Mouse (Mus musculus) mesoderm, embryonic 11.5 days (tissue): ENCODE results near the gene Fbn1.
A peak's percentile ranks its signal among the peaks of the same experiment; 100 is the strongest.

Experiments
- DNase-seq: peaks from one replicate; pipeline ENCODE4 v3.0.0-alpha.2; 2012; ENCODE audit warnings: low read depth, low spot score

Gene Fbn1

DNA sequence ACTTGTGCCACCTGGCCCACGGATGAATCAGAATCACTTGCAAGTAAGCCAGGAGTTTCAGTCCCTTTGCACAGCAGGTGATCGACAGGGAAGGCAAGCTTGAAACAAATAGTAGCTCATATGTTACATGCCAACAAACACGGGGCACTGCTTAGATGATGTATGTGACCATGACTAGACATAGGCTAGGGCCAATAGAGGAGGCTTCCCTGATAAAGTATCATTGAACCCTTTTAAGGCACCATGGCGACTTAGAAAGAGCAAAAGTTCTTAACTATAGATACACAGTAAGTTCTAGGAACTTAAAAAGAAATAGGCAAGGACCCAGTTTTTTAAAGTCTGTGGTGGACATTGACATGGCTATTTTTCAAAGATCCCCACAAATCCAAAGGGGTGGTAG, at the start of gene Fbn1:
Fbn1 (minus strand) TSS at position 101 of the 400 bp plus-strand sequence.
- no peak for DNase-seq

DNA sequence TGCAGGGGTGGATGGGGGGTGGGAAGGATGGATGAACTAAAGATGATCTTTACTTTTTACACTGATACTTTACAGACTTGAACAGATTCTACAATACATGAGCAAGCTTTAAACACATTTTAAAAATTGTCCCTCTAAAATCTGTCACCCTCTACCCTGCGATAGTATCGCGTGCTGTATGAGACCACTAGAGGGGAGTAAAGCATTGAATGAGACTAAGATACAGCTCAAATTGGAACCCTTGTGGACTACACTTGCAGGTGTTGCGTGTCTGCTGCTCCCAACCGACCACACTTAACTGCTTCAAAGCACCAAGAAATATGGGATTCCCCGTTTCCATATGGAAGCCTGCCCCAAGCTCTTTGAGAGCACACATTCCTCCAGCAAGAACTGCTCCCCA, 48.0 kb upstream of the Fbn1 start:
- DNase-seq, result no peak

DNA sequence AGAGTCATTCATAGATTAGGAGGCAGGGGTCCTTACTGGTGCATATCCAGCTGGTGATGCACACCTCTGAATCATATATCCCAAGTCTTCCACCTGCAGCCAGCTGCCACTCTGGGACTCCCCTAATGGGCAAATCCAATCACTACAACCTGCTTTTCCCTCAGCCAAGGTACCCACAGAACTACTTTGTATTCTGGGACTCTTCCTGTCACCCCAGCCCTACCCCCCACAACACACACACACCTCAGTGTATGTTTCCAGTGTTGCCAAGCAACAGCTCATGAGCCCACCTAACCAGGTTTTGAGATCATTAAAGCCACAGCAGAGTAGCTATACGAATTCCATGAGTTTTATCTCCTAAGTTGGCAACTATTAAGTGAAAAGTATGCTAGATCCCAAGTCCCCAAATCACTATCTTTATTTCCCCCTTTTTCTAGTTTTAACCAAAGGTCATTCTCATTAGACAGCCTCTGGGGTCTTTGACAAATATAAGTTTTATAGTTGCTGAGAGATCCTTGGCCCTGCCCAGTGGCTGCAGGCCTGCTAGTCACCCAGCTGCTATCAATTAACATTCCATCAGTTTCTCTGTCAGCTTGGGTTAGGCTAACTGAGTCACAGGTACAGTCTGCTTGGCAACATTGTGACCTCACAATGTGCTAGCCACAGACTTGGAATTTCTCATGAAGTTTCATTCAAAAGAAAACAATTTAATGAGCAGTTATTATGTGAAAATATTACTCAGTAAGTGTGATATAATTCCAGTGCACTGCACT, 41.2 kb upstream of the Fbn1 start:
- peak; percentile 24 for DNase-seq

DNA sequence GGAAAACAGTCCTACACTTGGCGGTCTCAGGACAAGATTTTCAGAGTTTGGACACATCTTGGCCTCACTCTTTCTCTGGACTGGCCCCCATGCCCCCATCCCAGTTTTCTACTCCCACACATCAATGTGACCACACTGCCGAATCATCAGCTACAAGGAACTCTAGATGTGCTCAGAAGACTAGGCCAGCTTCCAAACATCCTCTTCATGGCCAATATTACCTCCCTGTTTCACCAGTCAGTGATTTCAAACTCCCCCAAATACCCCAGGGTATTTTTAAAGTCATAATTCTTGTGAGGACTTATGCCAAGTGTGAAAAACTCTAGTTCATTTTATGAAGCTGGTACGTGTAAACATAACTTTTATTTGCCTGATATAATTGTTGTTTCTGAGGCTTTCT, 37.2 kb upstream of the Fbn1 start:
- no peak for DNase-seq

DNA sequence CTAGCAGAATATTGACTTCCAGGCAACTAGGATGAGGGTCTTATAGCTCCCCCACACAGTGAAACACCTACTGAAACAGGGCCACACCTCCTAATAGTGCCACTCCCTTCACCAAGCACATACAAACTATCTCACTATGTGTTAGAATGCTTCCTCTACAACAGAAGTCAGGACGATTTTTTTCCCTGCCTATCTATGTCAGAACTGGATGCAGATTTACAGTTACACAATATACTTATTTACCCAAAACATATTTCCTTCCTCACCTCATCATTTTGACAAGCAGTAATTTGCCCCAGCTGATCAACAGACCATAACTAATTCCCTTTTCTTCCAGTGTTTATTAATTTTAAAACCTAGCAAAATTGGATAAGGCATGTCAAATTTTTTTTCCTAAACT, 35.9 kb upstream of the Fbn1 start:
- DNase-seq, result no peak

DNA sequence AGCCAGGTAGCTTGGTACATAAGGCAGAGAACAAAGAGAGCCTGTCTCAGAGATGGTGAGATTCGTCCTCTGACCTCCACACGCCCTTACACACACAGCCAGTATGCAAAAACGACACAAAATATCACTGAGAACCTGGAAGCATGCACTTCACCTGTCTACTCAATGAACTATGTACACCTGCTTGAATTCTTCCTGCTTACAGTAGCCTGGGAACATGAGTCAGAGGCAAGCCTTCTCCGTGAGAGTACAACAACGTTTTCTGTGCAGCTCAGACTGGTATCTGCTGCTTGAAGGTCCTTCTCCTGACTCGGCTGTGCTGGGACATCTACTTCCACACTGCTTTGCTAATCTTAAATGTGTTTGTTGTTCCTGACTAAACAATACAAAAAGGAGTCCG, 33.7 kb upstream of the Fbn1 start:
- no peak for DNase-seq

DNA sequence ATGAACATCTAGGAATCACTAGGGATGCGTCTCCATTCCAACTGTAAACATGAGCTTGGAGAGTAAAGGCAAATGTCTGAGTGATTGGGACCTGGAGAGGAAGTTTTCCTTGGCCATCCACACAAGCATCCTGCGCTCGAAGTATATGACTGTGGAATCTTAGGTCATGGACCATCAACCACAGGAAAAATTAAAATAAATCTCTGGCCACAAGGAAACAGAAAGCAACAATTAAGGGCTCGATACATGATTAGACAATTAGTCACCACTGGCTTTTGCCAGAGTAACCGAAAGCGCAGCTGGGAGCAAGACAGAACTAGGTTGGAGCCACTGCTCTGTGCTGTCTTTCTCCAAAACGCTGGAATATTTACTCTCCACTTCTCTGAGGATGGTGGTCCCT, 32.8 kb upstream of the Fbn1 start:
- DNase-seq, result no peak

DNA sequence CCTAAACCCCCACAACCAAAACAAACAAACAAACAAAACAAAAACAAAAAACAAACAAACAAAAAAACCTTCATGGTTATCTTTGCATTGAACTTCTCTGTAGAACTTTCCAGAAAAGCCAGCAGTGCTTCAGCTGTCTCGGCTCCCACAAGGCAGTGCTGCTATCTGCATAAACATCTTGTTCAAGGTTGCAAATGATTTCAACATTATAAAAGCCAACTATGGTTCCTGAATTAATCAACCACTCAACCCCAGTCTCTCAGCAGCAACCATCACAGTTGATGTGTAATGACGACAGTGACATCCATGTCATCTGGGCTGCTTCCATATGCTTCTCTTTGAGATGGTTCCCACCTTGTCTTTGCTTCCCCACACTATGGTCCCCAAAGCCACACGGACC, 31.8 kb upstream of the Fbn1 start:
- no peak for DNase-seq

DNA sequence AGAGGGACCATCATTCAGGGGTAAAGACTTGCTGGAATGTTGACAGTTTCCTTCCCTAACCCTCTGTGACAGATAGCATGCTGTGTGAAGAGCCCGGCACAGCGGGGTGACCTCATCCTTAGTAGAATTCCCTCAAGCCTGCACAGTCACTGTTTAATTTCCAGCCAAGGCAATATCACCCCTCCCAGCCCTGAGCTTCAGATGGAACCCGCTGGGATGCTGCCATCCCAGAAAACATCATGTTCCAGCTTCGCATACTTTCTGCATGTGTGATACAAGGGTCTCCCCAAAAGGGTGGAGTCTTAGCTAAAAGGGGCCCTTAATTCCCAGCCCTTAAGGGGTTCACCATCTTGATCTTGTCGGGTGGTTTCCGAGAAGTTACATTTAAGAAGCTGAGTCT, 22.9 kb upstream of the Fbn1 start:
- no peak for DNase-seq

DNA sequence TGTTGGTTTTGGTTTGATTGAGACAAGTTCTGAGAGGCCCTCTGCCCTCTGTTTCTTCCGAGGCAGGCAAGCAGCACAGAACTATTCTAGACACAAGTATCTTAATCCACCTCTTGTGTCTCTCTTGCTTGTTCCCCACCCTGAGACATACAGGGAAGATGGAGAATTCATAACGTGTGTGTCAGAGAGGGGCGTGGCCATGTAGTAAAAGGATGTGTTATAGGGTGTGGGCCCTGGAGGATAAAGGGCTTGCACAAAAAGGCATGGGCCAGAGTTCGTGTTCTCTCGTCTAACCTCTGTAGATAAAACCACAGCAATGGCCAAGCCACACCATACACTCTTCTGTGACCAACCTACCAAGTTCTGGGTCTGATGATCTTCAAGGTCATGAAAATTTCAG, 18.8 kb upstream of the Fbn1 start:
- DNase-seq, result no peak

DNA sequence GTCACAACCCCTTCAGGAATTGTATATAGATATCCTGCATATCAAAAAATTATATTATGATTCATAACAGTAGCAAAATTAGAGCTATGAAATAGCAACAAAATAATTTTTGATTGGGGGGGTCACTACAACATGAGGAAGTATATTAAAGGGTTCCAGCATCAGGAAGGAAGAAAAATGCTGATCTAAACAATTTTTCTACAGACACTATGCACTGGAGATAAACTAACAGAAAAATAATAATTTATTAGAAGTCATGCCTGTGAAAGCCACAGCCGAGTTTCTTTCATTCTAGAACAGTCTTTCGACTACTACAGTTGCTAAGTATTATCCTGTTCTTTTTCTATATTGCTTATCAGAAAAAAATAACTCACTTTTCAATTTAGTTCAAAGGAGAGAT, 17.7 kb upstream of the Fbn1 start:
- no peak for DNase-seq

DNA sequence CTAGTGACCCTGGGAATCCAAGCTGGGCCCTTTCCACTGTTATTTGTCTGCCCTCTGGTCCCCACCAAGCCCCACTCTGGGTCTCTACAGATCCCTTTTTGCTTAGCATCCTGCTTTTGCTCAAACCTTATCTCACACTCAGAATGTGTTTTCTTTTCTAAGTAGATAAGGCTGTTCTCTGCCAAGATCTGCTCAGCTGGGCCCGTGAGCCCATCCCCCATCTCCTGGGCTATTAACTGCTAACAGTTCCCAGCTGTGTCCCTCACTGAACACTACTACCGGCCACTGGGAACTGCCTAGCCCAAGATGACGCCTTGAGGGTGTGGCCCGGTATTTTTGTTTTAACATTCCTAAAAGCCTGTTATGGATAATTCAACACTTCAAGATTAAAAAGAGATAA, 8.8 kb upstream of the Fbn1 start:
- peak; percentile 46 for DNase-seq

DNA sequence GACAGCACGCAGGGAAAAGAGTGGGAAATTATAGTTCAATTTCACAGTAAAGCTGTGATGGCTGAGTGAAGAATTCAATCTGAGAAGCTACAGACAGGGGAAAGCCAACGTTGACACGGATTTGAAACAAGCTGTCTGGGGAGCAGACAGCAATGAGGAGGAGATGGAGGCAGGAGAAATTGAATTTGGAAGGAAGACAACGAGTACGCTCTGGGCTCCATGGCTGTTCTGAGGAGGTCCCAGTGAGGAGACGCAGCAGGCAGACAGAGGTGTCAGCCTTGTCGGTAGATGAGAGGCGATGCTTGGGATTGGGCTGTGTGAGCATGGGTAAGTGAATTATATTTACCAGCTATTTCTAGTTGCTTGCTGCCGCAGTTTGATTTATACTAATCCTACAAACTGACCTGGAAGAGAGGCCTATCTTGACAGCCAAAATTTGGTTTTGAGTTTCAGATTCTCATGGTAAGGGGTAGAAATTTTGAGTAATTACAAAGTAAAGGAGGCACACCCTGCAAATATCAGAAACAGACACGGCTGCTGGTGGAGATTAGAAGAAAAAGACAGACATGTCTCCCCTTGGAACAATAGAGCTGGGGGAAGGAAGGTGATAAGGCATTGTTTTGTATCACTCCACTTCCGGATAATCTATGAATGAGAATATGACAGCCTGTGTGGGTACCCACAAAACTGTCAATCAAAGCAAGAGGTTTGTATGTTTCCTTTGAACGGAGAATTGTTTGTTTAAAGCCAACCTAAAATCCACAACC, 7.7 kb upstream of the Fbn1 start:
- no peak for DNase-seq

DNA sequence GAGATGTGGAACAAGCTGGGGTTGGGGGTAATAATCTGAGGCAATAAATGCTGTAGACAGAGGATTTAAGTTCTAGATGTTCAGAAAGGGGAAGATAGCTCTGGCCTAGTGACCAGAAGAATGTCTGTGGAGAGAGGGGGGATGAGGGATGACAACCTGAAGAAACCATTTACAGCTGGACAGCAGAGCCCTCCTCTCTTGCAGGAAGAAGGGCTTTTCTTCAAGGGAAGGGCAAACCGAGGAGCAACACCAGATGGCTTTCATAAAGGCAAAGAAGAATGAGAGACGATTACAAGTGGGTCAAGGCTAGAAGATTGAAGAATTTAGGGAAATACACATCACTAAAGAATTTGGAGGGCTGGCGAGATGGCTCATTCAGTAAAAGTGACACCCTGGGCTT, 6.6 kb upstream of the Fbn1 start:
- DNase-seq, result no peak

DNA sequence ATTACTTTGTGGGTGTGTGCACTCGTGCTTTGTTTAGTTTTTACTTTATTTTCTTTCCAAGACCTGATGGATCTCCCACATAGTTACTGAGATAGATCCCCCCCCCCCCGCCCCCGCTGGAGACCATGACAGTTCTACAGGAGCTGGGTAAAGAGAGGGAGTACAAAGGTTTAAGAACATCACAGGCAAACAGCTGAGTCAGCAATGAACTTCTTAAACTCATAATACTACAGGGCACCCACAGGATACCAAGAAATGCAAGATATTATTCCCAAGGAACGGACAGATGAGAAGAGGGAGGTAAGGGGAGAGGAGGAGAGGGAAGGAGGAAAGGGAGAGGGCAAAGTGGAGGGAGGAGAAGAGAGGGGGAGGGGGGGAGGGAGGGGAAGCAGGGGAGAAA, 4.8 kb upstream of the Fbn1 start:
- DNase-seq, result no peak

DNA sequence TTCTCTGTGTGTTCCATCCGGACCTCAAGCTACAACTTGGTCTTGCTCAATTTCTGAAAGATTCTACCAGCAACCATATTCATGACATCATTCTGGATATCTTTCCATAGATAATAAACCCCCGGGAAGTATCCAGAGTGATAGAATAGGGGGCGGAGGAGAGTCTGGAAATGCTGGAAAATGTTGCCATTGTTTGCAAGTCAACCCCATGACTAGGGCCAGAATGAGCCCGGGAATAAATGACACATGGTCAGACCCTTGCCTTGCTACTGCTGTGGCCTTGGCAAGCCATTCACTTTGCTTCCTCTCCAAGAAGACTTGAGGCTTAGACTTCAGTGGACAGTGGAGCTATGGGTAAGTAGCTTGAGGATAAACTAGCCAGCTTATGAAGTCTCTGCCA, 4.1 kb upstream of the Fbn1 start:
- no peak for DNase-seq

DNA sequence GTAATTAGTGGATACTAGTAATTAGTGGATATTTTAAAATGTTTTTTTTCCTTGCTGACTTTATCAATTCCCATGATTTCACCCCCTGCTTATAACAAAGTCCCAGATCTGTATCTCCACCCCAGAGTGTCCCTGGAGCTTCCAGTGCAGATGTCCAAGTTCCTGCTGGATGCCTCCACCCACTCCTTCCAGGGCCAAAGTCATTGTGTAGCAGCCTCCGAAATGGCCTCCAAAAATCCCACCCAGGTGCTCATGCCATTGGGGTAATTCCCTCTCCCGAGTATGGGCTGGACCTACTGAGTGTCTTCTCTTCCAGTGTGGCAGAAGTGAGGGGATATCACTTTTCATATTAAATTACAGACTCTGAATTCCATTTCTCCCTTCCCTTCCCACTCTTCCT, 3.0 kb upstream of the Fbn1 start:
- DNase-seq, result no peak

DNA sequence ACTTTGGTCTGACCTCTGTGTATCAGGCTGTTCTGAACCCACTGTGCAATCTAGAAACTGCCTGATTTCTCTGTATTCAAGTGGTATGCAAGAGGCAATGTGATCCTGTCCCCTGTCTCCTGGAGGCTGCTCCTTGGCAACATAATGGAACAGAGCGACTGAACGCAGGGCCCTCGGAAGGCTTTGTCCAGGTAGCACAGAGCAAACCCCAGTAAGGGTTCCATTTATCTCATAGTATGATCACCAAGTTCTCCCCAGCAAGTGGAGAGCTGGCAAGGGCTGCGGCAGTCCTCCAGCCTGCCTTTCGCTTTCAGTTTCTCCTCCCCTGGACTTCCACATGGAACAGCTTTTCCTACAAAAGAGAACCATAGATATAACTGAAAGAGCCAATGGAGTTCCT, 588 bp upstream of the Fbn1 start:
- no peak for DNase-seq

DNA sequence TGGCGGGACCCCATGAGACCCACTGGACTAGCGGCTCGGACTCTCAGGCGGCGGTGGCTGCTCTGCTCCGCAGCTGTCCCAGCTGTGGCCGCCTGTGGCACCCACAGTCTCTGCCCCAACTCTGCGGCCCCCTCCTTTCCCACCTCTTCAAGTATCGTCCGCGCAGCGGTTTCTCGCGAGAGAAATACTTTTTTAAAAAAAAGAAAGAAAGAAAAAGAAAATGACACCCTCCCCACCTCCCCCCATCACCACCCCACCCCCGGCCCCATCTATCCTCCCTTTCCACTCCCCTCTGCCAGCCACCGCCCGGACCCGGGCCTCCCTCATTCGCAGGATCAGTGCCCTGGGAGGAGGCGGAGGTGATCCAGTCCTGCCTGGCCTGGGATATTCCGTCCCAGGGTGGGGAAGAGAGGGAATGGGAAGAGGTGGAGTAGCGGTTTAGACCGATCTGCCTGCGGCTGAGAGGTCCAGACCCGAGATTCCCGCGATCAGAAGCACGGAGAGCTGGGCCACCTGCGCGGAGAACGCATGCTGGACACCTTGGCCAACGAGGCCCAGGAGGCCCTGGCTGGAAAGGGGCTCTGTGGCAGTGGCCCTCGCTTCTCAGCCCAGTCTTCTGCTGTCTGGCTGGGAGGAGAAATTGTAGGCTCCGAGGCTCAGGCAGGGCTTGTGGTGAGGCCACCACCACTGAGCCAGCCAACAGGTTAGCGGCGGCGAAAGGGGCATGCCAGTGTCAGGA, 1.3 kb downstream of the Fbn1 start:
- peak; percentile 85 for DNase-seq

DNA sequence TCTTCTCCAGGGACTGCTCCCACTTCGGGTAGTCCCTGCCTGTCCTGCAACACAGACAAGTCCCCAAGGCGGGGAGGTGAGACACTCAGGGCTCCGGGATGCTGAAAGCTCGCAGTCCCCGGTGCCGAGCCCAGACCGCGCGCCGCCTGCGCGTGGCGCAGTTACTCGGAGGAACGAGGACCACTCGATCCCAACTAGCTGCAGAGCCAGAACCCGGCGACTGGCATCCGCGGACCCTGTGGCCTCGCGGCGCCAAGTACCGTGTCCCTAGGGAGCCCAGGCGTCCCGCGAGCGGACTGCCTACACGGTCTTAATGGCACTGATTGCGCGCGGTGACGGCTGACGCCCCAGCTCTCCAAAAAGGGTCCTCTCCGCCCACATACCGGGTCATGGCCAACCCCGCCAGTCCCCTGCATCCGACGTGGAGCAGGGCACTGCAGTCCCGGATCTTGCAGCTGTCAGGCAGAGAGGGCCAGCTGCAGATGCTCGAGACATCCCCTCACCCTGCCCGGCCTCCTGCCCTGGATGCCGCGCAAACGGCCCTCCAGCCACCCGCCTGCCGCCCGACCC, 2.0 kb downstream of the Fbn1 start:
- peak; percentile 70 for DNase-seq

DNA sequence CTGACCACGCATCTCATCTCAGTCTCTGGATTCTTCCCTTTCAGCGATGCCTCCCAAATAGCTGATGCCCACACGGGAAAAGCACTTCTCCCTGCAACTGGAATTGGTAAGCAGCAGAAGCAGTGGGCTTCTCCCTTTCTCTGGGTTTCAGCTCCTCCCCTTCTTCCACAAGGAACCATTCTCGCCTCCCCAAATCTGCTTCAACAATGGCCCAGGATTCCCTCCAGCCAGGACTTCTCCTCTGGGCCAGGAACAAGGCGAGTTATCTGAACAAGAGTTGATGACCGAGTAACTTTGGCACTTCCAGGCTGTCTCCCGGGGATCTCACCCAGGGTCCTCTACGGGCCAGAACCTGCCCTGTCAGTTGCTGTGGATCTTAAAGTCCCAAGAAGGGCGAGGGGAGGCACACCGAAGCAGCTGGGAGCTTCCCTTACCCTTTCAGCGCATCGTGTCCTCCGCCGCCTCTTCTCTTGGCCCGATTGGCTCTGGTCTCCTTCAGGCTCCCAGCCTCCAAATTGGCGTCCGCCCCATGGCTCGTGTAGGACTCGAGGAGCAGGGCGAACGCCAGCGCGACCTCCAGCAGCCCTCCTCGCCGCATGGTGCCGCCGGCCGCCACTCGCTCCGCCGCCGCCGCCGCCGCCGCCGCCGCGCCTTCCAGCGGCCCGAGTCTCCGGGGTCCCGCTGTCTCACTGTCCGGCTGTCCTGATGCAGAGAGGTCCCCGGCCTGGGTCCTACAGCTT, 2.6 kb downstream of the Fbn1 start, which contains the start of gene Gm9913:
Gm9913 (plus strand) TSS at position 84 of the 740 bp plus-strand sequence.
- peak; percentile 58 for DNase-seq
